Mouse (Mus musculus) A20 (cell line): ENCODE results near the gene Ccdc57.
A peak's percentile ranks its signal among the peaks of the same experiment; 100 is the strongest.

Experiments used
- DNase-seq: peaks from one replicate; pipeline ENCODE4 v3.0.0-alpha.2; 2011; ENCODE audit warnings: low read depth, low spot score

Gene Ccdc57

DNA sequence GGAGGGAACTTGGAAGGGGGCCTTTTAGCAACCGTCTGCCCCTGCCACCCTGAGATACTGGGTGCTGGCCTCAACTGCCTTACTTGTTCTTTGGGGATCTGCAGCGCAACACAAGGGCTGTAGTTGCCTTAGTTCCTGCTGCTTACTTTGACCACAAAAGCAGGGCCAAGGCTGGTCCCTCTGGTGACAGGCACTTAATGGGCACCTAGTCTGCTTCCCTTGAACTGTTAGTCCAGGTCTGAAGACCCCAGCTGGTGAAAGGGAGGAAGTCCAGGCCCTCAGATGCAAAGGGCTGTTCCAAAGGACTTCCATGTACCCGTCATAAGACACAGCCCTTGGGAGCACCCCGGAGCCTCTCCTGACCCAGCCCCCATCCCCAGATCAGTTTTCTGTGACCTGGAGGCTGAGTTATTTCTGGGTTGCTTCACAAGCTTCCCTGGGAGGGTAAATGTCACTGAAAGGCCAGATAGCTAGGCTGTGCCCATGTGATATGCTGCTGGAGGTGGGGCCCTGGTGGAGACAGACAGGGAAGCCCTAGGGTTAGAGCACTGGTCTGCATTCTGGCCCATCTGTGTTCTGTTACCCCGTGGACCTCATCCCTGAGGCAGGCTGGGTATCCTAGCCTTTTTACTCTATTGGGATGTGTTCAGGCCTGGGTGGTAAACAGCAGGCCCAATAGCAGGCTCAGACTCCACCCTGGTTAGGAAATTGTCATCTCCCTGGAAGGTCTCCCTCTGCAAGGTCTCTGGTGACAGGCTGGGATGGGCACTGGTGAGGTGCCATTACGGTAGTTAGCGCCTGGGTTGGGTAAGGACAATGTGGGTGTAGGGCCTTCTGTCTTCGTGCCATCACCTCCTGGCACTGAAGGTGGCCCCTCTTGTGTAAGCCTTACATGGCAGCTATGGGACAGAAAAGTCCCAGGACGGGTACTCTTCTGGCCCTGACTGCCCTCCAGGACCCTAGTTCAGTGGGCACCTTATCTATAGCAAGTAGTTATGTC lies 19.4 kb upstream of the Ccdc57 start:
- DNase-seq, result no peak

DNA sequence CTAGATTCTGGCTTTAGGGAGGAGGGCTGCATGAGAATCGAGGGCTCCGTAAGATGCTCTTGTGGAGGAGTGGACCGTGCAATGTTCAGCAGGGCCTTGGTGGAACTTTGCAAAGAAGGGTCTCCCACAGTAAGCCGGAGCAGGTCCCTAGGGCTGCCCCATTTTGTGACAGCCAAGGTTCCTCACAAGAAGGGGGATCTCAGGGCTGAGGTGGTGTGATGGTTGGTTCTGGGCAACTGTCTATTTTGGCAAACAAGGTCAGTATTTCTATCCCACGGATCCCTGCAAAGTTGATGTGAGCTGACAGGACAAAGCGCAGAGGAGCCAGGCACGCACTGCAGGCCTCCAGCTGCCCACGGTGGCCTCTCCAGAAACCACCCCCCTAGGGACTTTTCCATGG lies 18.6 kb upstream of the Ccdc57 start:
- no peak for DNase-seq

DNA sequence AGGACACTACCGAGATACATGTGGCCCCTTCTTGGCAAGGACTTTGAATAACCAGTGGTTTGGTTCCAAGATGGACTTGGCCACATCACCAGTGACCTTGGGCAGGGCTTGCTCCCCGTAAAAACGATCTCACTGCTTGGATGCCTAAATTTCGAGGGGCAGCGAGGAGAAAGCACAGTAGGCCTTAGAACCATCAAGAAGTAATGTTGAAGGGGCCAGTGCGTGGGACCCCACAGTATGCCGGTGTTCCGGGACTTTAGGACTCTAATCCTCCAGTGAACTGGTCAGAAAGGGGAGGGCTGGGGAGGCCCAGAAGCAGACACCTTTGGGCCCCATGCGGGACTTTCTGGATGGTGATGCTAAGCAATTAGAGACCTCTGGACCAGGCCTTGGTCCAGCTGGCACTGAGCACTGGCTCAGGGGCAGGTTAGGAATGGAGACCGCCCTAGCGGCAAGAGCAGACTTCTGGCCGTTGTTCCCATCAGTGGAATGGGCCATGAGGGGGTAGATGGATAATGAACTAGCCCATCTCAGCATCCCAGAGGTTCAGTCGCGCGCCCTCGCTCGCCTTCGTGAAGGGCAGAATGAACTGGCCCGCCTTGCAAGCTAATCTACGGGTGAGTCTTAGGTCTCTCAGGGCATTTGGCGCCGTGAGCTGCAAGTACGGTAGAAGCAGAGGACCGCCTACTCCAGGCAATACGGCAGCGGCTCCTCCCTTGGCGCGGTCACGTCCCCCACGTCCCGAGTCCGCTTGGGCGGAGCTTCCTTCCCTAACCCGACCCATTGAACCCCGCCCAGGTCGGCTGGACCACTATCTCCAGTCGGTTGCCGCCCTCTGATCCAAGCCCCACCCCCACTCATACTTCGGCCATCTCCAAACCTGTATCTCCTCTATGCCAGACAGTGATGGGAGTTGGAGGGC lies 17.9 kb upstream of the Ccdc57 start:
- DNase-seq, result peak; percentile 97

DNA sequence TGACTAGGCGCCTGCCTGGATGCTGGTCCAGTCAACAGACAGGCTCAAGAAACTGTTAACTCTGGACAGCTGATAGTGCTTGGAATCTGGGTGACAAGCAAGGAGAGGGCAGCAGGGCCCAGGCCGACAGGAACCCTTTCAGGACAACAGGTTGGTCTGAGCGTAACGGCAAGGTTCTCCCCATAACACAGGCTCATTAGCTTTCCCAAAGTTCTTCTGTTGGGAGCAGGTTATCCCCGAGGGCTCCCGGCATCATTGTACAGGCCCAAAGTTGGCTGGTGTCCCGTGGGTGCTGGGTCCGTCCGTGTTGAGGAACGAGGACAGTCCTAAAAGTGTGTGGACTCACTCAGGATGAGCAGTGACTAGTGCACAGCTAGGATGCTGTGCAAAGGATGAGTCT lies 17.2 kb upstream of the Ccdc57 start:
- DNase-seq, result peak; percentile 59

DNA sequence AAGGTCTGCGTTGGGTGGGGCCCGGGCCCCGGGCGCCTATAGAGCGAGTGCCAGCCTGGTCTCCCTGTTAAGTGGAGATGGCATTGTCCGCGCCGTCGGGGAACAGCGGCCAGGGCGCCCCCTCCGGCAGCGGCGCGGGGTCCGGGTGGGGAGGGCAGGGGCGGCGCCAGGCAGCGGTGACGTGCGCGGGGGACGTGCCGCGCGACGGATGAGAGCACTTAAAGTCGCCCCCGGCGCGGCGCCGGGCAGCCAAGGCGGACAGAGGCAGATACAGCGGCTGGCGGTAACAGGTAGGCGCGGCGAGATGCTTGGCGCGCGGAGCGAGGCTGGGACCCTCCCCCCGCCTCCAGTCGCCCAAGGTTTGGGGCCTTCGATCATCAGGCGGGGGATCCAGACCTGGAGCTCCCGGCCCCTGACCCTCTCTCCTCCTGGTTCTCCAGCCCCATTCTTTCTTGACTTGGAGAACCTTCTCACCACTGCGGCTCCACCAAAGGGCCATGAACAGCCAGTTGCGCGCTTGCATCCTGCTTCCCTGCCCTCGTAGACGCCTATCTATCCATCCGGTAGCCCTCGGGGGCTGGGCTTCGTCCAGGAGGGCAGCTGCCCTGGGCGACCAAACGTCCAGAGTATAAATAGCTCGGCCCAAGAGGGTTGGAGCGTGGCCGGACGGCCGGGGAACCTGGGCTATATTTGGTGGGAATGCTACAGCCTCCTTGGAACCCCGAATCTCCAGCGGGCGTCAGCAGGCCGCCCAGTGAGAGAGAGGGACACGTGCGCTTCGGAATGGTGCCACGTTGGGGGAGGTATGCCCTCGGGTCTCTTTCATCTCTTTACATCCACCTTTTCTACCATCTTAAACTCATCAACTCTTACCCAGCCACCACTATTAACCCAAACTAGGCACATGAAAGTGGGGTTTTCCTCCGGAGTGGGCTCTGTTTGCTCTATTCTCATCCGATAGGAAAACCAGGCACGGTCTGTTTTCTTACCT lies 16.5 kb upstream of the Ccdc57 start:
- peak; percentile 91 for DNase-seq

DNA sequence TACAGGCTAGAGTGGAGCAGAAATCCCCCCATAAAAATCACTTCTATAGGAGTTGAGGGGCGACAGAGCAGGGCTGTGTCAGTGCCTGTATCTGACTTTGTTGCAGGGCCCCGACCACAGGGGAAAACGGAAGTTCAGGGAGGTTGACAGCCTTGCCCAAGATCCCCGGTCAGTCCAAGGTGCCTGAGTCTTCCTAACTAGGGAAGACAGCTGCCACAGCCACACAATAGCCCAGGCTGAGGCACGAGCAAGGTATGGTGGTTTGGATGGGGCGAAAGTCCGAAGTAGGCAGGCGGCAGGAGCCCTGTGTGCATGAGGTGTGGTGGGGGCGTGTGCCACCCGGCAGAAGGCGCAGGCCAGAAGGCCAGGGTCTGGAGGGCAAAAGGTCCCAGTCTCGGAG lies 15.7 kb upstream of the Ccdc57 start, which contains the start of gene Slc16a3:
Gene Slc16a3 (plus strand): TSS at position 153 of the 400 bp plus-strand sequence.
- DNase-seq, result no peak

DNA sequence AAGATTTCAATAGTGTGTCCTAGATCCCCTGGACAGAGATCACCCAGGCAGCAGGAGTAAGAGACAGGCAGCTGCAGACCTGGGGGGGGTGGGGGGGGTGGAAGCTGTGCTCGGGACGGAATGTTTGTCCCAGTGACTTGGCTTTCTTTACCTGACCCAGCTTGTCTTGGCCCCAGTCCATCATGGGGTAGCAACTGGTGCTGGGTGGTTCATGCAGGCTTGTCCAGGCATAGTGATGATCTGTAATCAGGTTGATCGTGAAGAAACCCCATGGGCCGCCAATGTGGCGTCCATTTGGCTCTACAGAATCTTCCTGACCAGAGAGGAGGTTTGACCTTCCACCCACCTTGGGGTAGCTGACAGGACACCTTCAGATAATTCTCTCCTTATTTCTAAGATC lies 13.3 kb upstream of the Ccdc57 start:
- no peak for DNase-seq

DNA sequence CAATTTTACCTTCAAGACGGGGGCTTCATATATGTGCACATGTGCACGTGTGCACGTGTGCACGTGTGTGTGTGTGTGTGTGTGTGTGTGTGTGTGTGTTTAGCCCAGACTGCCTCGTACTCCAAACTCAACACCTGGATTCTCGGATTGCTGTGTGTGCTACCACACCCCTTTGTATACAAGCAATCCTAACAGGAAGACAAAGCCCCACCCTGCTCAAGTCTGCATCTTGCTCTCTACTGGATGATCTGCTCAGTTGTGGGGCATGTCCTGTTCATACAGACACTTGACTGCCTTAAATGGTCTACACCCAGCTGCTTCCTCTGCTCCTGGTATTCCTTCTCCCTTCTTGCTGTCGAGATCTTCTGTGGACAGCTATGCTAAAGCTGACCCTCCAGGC lies 12.6 kb upstream of the Ccdc57 start:
- no peak for DNase-seq

DNA sequence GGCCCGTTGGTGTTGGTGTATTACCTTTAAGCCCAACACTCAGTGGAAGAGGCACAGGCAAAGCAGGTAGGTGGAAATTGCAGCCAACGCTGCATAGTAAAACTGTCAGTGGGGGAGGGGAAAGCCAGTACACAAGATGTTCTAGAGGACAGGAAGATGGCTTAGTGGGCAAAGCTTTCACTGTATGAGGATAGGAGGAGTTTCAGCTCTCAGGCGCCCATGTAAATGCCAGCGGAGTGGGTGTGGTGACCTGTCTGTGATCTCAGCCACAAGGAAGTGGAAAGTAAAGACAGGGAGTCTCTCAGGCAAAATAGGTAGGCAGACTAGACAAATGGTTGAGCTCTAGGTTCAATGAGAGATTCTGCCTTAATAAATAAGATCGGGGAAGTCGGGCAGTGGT lies 8.3 kb upstream of the Ccdc57 start:
- no peak for DNase-seq

DNA sequence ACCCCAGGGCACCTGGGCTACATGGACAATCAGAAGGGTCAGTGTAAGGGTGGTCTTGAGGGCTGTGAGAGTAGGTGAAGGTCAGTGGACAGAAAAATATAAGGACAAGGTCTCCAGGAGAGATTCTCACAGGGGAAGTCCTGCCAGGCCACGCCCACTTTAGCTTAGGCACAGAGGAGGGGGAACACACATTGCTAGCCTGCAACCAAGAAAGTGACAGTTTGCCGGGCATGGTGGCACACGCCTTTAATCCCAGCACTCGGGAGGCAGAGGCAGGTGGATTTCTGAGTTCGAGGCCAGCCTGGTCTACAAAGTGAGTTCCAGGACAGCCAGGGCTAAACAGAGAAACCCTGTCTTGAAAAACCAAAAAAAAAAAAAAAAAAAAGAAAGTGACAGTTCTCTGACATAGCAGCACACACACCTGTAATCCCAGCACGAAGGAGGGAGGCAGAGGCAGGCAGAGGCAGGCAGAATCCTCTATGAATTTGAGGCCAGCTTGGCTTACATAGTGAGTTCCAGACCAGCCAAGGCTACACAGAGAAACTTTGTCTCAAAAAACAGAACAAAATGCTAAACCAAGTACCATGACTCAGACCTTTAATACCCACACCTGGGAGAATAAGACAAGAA lies 7.2 kb upstream of the Ccdc57 start:
- no peak for DNase-seq

DNA sequence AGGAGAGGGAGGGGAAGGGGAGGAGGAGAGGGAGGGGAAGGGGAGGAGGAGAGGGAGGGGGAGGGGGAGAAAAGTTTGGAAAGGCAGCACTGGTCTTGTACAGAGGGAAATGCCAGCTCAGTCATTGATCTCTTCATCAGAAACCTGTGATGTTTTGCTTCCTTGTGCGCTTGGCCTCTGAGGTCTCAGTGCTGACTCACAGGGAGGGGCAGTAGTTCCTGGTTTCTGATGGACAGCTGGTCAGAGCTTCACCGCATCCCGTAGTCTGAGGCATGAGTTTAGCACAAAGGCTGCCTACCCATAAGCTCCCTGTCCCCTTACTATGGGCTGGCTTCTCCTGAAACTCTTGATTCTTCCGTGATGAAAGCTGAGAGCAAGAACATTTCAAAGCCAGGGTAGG lies 6.1 kb upstream of the Ccdc57 start:
- no peak for DNase-seq

DNA sequence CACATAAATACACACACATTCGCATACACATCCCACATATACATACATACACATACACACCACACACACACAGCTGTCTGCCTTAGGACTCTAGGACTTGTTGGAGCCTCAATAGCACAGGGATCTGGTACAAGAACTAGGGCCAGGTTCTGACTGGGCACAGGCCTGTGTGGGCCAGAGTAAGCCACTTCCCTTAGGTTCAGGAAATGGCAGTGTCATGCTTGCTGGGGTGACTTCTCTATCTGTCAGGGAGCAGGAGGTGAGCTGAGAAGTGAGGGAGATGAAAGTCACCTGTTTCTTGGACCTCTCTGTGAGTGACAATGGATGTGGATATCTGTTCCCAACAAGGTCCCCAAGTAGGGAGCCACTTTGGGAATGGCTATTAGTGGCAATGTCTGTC lies 5.3 kb upstream of the Ccdc57 start:
- no peak for DNase-seq

DNA sequence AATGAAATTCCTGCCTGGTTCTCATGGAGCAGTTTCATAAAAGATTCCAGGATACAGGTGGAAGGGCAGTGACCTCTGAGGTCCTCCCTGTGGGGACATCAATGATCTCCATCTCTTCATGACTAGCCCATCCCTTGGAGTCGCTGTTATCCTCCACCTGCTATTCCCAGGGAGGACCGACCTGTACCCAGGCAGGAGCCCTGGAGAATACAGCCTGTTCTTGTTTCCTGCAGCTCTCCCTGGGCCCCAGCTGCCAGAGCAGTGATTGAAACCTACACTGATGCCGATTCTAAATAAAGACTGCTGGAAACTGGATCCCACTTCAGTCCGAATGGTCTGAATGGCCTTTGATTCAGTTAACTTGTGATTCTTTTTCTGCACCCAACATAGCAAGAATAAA lies 1.2 kb downstream of the Ccdc57 start:
- no peak for DNase-seq

DNA sequence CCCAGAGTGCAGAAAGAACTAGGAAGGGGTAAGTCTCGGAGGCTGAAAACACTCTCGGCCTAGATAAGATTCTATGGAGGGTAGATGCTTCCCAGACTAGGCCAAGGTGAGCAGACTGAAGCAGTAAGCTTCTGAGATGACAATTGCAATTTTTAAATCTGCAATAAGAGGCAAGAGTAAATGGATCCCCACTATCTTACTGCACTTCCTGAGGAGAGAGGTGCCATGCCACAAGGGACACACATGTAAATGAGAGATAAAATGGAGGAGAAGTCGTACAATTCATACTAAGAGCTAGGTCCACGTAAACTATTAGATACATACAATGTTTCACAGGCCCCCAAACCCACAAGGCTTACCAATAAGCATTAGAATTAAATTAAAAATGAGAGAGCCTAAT lies 4.2 kb downstream of the Ccdc57 start:
- no peak for DNase-seq

DNA sequence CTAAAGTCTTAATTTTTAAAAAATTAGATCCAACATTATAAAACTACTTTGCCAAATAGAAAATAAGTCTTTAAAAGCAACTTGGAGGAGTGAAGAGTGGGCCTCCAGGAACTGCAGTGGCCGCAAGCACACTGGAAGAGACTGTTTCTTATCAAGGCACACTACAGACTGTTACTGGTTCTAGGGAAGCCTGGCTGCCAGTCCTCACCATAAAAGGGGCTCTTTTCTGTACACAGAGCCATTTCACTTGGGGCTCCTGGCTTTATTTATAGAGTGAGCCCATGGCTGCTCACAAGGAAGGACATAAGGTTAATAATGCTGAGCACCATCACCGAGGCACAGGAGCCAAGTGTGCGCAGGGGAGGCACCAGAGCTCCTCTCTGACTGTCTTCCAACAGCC lies 10.1 kb downstream of the Ccdc57 start:
- no peak for DNase-seq

DNA sequence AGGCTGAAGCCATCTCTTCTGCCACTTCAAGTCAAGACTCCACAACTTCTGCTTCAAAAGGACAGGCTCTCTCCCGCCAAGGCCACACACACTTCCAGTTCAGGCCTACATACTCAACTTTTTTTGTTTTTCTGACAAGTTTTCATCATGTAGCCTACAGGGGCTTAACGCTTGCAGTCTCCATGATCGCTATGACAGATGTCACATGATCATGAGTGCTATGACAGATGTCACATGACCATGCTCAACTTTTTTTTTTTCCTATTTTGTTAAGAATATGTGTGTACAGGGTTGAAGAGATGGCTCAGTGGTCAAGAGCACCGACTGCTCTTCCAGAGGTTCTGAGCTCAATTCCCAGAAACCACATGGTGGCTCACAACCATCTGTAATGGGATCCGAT lies 14.9 kb downstream of the Ccdc57 start:
- no peak for DNase-seq

DNA sequence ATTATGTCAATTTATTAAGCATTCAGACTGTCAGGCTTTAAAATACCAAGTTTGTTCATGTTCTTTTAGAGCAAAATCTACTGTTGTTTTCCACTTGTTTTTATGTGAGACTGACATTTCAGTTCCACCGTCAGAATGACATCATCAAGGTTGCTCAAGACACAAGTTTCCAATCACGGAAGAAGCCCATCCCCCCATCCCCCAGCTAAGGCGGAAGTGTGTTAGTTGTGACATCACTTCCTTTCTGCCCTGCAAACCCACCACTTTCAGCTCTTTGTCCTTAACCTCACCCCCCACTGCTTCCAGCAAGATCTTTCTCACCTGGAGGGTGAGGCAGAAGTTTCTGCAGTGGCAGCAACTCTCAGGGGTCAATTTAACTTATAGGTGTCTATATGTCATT lies 16.2 kb downstream of the Ccdc57 start:
- DNase-seq, result no peak

DNA sequence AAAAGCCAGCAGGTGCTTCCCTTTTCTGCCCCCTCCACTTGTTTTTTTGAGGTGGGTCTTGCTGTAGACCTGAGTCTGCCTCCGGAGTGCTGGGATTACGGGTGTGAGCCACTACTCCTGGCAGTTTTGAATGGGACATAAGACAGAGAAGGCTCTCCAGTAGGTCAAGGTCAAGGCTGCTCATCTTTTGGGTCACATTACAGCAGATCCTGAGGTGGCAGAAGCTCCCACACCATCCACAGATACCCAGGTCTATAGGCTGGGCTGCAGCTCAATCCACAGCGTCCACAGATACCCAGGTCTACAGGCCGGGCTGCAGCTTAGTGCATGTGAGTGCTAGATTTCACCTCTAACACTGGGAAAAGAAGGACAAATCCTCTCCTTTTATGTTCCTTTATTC lies 18.9 kb downstream of the Ccdc57 start:
- no peak for DNase-seq

DNA sequence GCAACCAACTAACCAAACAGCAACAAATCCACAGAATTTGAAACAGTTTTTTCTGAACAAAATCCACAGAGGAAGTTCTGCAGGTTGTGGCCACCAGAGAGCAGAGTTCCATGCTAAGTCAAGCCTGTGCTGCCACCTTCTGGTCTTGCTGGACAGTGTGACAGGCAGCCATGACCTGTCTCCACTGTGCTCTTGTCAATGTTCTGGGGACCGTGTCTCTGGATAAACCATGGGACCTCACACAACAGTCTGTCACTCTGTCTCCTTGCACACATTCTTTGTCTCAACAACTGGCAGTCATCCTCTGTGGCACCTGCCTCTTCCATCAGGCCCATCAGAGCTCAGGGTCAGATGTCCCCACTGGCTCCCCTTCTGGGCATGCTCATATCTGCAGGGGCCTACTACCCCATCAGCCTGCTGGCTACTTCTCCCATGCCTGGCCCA lies 27.2 kb downstream of the Ccdc57 start:
- peak; percentile 88 for DNase-seq

DNA sequence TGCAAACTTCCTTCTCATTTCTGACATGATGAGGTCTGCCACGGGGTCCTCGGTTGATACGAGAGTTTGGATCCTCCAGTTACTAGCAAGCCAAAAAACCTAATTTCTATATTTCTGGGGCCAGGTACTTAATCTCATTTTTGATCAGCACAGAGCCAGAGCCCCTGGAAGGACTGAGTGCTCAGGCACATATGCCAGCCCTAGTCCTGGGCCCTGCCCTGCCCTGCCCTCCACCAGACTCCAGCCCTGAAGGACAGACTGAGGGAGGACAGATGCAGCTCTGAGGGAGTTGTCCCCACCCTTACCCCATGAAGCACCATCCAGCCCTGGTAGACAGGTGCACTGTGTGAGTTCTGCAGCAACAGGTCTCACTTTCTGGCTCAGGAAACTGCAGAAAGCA lies 28.1 kb downstream of the Ccdc57 start:
- DNase-seq, result no peak
